Mouse (Mus musculus): ENCODE data around the gene Gcnt4. TPM values are rescaled to one million over a fixed set of nuclear protein-coding genes. Genes with fewer than 3 reads are reported as not detected.

Gcnt4 gene
- polyA plus RNA-seq, 1 experiment from 2014 or later, result 1.8 TPM

DNA sequence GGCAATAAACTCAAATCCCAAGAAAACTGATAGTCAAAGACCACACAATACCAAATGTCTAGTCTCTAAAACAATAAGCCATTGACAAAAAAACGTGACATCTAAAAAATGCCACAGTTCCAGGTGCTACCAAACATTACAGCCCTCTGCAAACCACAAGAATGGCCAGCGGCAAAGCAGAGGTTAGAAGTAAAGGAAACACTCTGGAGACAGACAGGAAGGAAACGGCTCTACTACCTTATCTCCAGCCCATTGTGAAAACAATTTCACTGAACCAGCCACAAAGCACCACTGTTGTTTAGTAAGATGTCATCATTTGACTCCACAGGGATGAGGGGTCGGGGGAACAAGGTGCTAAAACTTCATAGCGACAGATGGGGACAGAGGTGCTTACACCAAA, 70.8 kb downstream of the Gcnt4 start:
- no peak overlapping the region for H3K4me3 ChIP-seq (replicated peaks; ENCODE audit: low read length)
- H3K27me3 ChIP-seq (ENCODE audit: control insufficient read depth, insufficient read depth, low read length), result no peaks in the 10 kb centered on the region
- no peaks in the 10 kb centered on the region for H3K4me1 ChIP-seq (ENCODE audit: control insufficient read depth, insufficient read depth, low read length)
- H3K36me3 ChIP-seq (ENCODE audit: control insufficient read depth, insufficient read depth, low read length), result no peaks in the 10 kb centered on the region
- H3K9me3 ChIP-seq (replicated peaks; ENCODE audit: control insufficient read depth, low read length), result no peaks in the 10 kb centered on the region
- no peak overlapping the region for H3K9ac ChIP-seq (ENCODE audit: low read length)
- WGBS, result 52% methylated on average over 5 of the region's 5 CpGs
- no peak for ATAC-seq (ENCODE audit: insufficient read depth, low FRiP score)
- no peak overlapping the region for H3K4me2 ChIP-seq (ENCODE audit: low read depth, low read length)
- H3K27ac ChIP-seq (ENCODE audit: low read length), result no peak overlapping the region

GRCm38 (mm10) chr13:96997080-96997479, 72.6 kb downstream of the Gcnt4 start:
- no peaks in the 10 kb centered on the region for H3K27me3 ChIP-seq (ENCODE audit: control insufficient read depth, insufficient read depth, low read length)
- no peaks in the 10 kb centered on the region for H3K36me3 ChIP-seq (ENCODE audit: control insufficient read depth, insufficient read depth, low read length)
- H3K4me3 ChIP-seq (replicated peaks; ENCODE audit: low read length), result no peak overlapping the region
- H3K9ac ChIP-seq (ENCODE audit: low read length), result no peak overlapping the region
- WGBS, result 68% methylated on average over 1 of the region's 1 CpGs
- H3K4me1 ChIP-seq (ENCODE audit: control insufficient read depth, insufficient read depth, low read length), result no peaks in the 10 kb centered on the region
- no peak overlapping the region for H3K27ac ChIP-seq (ENCODE audit: low read length)
- H3K9me3 ChIP-seq (replicated peaks; ENCODE audit: control insufficient read depth, low read length), result no peaks in the 10 kb centered on the region
- H3K4me2 ChIP-seq (ENCODE audit: low read depth, low read length), result no peak overlapping the region
- no peak for ATAC-seq (ENCODE audit: insufficient read depth, low FRiP score)

Other genes starting within 250 kb of the Gcnt4 start
- not detected in 2 replicates for gene Ankrd31, start 176.4 kb upstream of the Gcnt4 start, polyA plus RNA-seq (2015; fragmentation: Nextera tagmentation; extraction: Ambion mirVana)
- not detected in 2 replicates for gene 1700029F12Rik, start 109.7 kb downstream of the Gcnt4 start, polyA plus RNA-seq (2015; fragmentation: Nextera tagmentation; extraction: Ambion mirVana)
- gene Fam169a, start 142.6 kb downstream of the Gcnt4 start, polyA plus RNA-seq (2015; fragmentation: Nextera tagmentation; extraction: Ambion mirVana), result 1.7 and 2.2 TPM in 2 replicates
- 4.6 and 22.9 TPM in 2 replicates for gene Gm6169, start 174.5 kb downstream of the Gcnt4 start, polyA plus RNA-seq (2015; fragmentation: Nextera tagmentation; extraction: Ambion mirVana)
- gene Gfm2, start 213.2 kb downstream of the Gcnt4 start, polyA plus RNA-seq (2015; fragmentation: Nextera tagmentation; extraction: Ambion mirVana), result 32.7 and 34.9 TPM in 2 replicates
- gene Nsa2, start 213.2 kb downstream of the Gcnt4 start, polyA plus RNA-seq (2015; fragmentation: Nextera tagmentation; extraction: Ambion mirVana), result 51.4 and 53.2 TPM in 2 replicates

All from stomach, embryonic 16.5 days (tissue).